Mouse (Mus musculus): ENCODE data around the gene Rhcg. TPM values are rescaled to one million over a fixed set of nuclear protein-coding genes. Genes with fewer than 3 reads are reported as not detected.

Gene Rhcg
- polyA plus RNA-seq, 1 experiment from 2014 or later: 0.65 TPM

DNA sequence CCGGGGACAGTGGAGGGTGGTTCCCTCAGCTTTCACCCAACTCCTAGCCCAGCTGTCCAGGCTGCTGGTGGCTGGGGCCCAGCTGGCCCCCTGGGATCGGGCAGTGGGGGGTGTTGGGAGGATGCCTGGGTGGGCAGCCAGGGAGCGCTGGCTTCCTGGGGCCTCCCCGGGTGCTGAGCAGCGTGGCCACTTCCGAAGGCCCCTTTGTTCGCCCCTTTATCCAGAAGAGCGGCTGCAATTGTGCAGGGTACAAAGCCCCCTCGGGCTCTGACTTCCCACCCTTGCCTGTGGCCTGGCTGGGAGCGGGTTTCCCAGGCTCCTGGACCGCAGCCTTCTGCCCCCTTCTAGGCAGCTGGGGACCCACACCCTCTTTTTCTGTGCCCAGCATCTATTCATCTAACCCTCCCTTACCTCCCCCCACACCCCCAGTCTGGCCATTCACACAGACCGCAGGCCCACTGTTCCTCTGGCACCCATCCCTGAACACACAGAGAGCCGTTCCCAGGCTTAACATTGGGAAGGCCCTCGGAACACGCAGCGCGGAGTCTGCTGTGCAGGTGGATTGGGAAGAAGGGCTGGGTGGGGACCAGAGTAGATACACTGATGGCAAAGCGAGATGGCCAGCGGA is 45.2 kb downstream of the Rhcg start:
- DNase-seq (ENCODE audit: low spot score) (no peak), ATAC-seq (ENCODE audit: low read depth) (no peak)
- Histone ChIP-seq H3K4me2 (ENCODE audit: low read depth, low read length) (no peak overlapping the region), H3K4me1 (ENCODE audit: control insufficient read depth, insufficient read depth, low read length) (no peaks in the 10 kb centered on the region), H3K9me3 (ENCODE audit: control insufficient read depth, low read length) (no peaks in the 10 kb centered on the region), H3K36me3 (ENCODE audit: control insufficient read depth, insufficient read depth, low read length) (no peaks in the 10 kb centered on the region), H3K4me3 (ENCODE audit: low read depth, low read length) (no peak overlapping the region), H3K9ac (ENCODE audit: low read depth, low read length) (no peak overlapping the region), H3K27me3 (replicated peaks; ENCODE audit: control insufficient read depth, insufficient read depth, low read length) (peaks cover 12% of the 10 kb centered on the region), H3K27ac (replicated peaks; ENCODE audit: low read depth, low read length) (no peak overlapping the region)
- 59% methylated on average over 14 of the region's 19 CpGs for WGBS

DNA sequence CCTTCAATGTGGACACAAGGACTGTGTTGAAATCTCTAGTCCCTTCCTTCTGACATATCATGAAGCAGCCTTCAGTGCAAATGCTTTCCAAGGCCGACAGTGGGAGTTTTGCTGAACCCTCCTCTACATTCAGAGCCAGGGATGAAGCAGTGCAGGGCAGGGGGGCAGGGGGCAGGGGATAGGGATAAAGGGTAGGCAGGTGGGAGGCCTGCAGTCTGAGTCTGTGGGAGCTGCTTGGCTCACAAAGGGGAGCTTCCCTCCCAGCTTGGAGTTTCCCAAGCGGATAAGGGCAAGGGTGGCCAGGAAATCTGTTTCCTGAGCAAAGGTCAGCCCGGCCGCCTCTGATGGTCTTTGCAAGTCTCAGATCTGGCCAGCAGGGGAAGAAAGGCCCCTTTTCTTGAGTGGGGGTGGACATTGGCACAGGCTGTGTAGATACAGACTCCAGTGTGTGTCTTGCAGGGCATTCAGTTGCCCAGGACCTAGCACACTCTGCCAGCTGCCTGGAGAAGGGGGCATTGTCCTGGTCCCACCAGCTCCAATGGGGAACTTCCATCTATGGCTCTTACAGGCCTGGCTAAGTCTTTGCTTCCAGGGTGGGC is 48.4 kb downstream of the Rhcg start:
- WGBS: 39% methylated on average over 3 of the region's 4 CpGs
- no peak for ATAC-seq (ENCODE audit: low read depth)
- H3K27me3 ChIP-seq (replicated peaks; ENCODE audit: control insufficient read depth, insufficient read depth, low read length): peaks cover 5% of the 10 kb centered on the region

DNA sequence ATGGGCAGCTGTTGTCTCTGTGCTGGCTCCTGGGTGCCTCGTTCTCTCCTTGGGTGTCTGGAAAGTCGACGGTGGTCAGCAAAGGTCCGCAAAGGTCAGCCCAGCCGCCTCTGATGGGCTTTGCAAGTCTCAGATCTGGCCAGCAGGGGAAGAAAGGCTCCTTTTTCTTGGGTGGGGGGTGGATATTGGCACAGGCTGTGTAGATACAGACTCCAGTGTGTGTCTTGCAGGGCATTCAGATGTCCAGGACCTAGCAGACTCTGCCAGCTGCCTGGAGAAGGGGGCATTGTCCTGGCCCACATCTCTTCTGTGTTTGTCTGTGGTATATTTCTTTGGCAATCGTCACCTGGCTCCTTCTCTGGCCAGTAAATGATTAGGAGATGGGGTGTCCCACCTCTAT is 49.2 kb downstream of the Rhcg start:
- peaks cover 5% of the 10 kb centered on the region for H3K27me3 ChIP-seq (replicated peaks; ENCODE audit: control insufficient read depth, insufficient read depth, low read length)
- ATAC-seq (ENCODE audit: low read depth) (no peak), DNase-seq (ENCODE audit: low spot score) (no peak)
- no peak overlapping the region for H3K9ac ChIP-seq (ENCODE audit: low read depth, low read length)
- H3K9me3 ChIP-seq (ENCODE audit: control insufficient read depth, low read length): no peaks in the 10 kb centered on the region
- H3K4me1 ChIP-seq (ENCODE audit: control insufficient read depth, insufficient read depth, low read length): no peaks in the 10 kb centered on the region
- 59% methylated on average over 6 of the region's 6 CpGs for WGBS
- H3K4me3 ChIP-seq (ENCODE audit: low read depth, low read length): no peak overlapping the region
- H3K36me3 ChIP-seq (ENCODE audit: control insufficient read depth, insufficient read depth, low read length): no peaks in the 10 kb centered on the region
- no peak overlapping the region for H3K4me2 ChIP-seq (ENCODE audit: low read depth, low read length)
- H3K27ac ChIP-seq (replicated peaks; ENCODE audit: low read depth, low read length): no peak overlapping the region

More for the DNA sequence above, 48.4 kb downstream of the Rhcg start:
- no peak for DNase-seq (ENCODE audit: low spot score)
- no peak overlapping the region for H3K9ac ChIP-seq (ENCODE audit: low read depth, low read length)
- H3K4me2 ChIP-seq (ENCODE audit: low read depth, low read length): no peak overlapping the region
- no peak overlapping the region for H3K4me3 ChIP-seq (ENCODE audit: low read depth, low read length)
- H3K4me1 ChIP-seq (ENCODE audit: control insufficient read depth, insufficient read depth, low read length): no peaks in the 10 kb centered on the region
- no peaks in the 10 kb centered on the region for H3K36me3 ChIP-seq (ENCODE audit: control insufficient read depth, insufficient read depth, low read length)
- no peaks in the 10 kb centered on the region for H3K9me3 ChIP-seq (ENCODE audit: control insufficient read depth, low read length)
- no peak overlapping the region for H3K27ac ChIP-seq (replicated peaks; ENCODE audit: low read depth, low read length)

DNA sequence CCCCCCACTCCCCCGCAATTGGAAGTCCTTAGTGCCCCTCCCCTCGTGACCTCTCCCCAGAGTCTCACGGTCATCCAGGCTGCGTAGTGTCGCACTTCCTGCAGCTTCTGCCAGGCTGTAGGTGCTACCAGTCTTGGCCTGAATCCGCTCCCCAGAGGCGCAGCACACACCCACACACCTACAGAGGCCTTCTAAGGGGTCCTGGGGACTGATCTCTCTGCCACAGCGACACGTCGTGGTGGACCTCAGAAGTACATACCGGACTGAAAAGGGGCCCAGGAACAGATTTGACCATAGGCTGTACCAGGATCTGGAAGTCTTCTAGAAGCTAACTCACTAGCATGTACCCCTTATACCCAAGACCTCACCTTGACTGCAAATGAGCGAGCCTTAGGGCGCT is 53.8 kb downstream of the Rhcg start:
- Histone ChIP-seq H3K36me3 (ENCODE audit: control insufficient read depth, insufficient read depth, low read length) (no peaks in the 10 kb centered on the region), H3K9me3 (ENCODE audit: control insufficient read depth, low read length) (no peaks in the 10 kb centered on the region), H3K4me2 (ENCODE audit: low read depth, low read length) (no peak overlapping the region), H3K27me3 (replicated peaks; ENCODE audit: control insufficient read depth, insufficient read depth, low read length) (peaks cover 16% of the 10 kb centered on the region), H3K9ac (ENCODE audit: low read depth, low read length) (no peak overlapping the region), H3K27ac (replicated peaks; ENCODE audit: low read depth, low read length) (no peak overlapping the region), H3K4me3 (ENCODE audit: low read depth, low read length) (no peak overlapping the region), H3K4me1 (ENCODE audit: control insufficient read depth, insufficient read depth, low read length) (no peaks in the 10 kb centered on the region)
- ATAC-seq (ENCODE audit: low read depth): no peak
- WGBS: 27% methylated on average over 13 of the region's 13 CpGs
- no peak for DNase-seq (ENCODE audit: low spot score)

DNA sequence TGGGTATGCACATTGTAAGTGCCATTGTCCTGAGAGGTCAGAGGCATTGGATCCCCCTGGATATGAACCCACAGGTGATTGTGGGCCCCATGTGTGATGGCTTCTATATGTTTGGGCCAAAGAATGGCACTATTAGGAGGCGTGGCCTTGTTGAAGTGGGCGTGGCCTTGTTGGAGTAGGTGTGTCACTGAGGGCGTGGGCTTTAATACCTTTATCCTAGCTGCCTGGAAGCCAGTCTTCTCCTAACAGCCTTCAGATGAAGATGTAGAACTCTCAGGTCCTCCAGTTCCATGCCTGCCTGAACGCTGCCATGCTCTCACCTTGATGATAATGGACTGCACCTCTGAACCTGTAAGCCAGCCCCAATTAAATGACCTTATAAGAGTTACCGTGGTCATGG is 55.1 kb downstream of the Rhcg start:
- Histone ChIP-seq H3K27me3 (replicated peaks; ENCODE audit: control insufficient read depth, insufficient read depth, low read length) (peaks cover 28% of the 10 kb centered on the region), H3K9ac (ENCODE audit: low read depth, low read length) (no peak overlapping the region), H3K27ac (replicated peaks; ENCODE audit: low read depth, low read length) (no peak overlapping the region), H3K4me2 (ENCODE audit: low read depth, low read length) (no peak overlapping the region), H3K9me3 (ENCODE audit: control insufficient read depth, low read length) (no peaks in the 10 kb centered on the region), H3K36me3 (ENCODE audit: control insufficient read depth, insufficient read depth, low read length) (no peaks in the 10 kb centered on the region), H3K4me3 (ENCODE audit: low read depth, low read length) (no peak overlapping the region), H3K4me1 (ENCODE audit: control insufficient read depth, insufficient read depth, low read length) (no peaks in the 10 kb centered on the region)
- DNase-seq (ENCODE audit: low spot score): no peak
- 47% methylated on average over 5 of the region's 5 CpGs for WGBS
- no peak for ATAC-seq (ENCODE audit: low read depth)

DNA sequence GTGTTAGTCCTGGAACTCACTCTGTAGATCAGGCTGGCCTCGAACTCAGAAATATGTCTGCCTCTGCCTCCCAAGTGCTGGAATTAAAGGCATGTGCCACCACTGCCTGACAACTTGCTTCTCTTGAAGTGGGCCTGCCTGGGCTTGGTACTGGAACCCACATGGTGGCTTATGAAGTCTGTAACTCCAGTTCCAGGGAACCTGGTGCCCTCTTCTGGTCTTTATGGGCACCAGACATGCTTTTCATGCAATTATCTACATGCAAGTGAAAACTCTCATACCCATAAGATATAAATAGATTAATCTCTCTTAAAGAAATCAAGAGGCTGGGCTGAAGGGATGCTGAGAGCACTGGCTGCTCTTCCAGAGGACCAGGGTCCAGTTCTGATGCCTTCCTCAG is 58.8 kb downstream of the Rhcg start:
- Histone ChIP-seq H3K9ac (ENCODE audit: low read depth, low read length) (no peak overlapping the region), H3K27ac (replicated peaks; ENCODE audit: low read depth, low read length) (no peak overlapping the region), H3K4me2 (ENCODE audit: low read depth, low read length) (no peak overlapping the region), H3K27me3 (replicated peaks; ENCODE audit: control insufficient read depth, insufficient read depth, low read length) (peaks cover 59% of the 10 kb centered on the region), H3K4me3 (ENCODE audit: low read depth, low read length) (no peak overlapping the region), H3K36me3 (ENCODE audit: control insufficient read depth, insufficient read depth, low read length) (no peaks in the 10 kb centered on the region), H3K9me3 (ENCODE audit: control insufficient read depth, low read length) (no peaks in the 10 kb centered on the region), H3K4me1 (ENCODE audit: control insufficient read depth, insufficient read depth, low read length) (no peaks in the 10 kb centered on the region)
- WGBS: 89% methylated on average over 1 of the region's 1 CpGs
- DNase-seq (ENCODE audit: low spot score) (no peak), ATAC-seq (ENCODE audit: low read depth) (no peak)

DNA sequence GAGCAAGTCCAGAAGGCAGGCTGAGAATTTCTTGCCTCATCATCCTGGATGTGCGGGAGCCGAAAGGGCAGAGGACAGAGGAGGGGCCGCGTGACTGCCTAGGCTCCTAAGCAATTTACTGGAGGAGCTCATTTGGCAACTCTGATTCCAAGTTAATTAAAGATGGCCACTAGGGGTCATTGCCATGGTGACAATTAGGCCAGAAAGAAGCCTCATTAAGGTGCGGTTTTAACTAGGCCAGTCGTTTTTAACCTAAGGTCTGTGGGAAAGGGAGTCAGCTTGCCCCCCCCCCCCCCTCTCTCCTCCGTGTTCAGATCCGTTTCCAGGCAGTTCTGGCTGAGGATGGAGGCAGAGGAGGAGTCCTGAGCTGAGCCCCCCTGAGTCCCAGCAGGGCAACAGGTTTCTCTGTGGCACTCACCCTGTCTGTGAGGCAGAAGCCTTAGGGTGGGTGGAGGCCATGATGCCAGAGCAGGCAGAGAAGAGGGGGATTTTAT is 59.7 kb downstream of the Rhcg start:
- Histone ChIP-seq H3K4me3 (ENCODE audit: low read depth, low read length) (no peak overlapping the region), H3K27me3 (replicated peaks; ENCODE audit: control insufficient read depth, insufficient read depth, low read length) (peaks cover 68% of the 10 kb centered on the region), H3K4me2 (ENCODE audit: low read depth, low read length) (no peak overlapping the region), H3K4me1 (ENCODE audit: control insufficient read depth, insufficient read depth, low read length) (no peaks in the 10 kb centered on the region), H3K9ac (ENCODE audit: low read depth, low read length) (no peak overlapping the region), H3K36me3 (ENCODE audit: control insufficient read depth, insufficient read depth, low read length) (no peaks in the 10 kb centered on the region), H3K9me3 (ENCODE audit: control insufficient read depth, low read length) (no peaks in the 10 kb centered on the region), H3K27ac (replicated peaks; ENCODE audit: low read depth, low read length) (no peak overlapping the region)
- DNase-seq (ENCODE audit: low spot score): no peak
- 0 out of 2 replicates have a peak, but pooled peaks have one; percentile 33 for ATAC-seq (ENCODE audit: low read depth)
- 10% methylated on average over 7 of the region's 8 CpGs for WGBS

DNA sequence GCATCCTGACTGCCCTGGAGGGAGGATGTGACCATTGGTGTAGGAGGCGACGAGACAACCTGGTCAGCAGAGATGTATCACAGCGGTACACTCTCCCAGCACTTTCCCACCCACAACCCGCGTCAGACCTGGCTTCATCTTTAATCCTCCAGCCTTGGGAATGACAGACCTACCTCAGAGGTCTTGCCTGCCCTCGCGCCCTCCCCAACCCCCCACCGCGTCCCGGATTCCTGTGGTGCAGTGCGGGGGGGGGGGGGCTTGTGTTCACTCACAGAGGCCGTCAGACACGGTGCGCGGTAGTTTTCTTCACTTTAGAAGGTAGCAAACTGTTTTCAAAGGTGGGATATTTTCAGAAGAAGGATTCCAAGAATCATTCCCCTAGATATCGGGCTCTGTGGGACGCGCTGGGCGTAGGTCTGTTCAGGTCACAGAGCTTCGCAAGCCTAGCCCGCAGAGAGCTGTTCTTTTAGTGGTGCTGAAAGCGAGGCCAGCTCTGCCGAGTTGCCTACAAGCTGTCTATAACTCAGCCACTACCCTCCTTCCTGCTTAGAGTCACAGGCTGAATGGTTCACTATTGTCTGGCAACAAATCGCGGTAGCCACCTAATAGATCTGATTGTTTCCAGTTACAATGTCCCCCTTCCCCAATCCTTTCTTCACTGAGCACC is 62.0 kb downstream of the Rhcg start:
- Histone ChIP-seq H3K27ac (replicated peaks; ENCODE audit: low read depth, low read length) (no peak overlapping the region), H3K4me1 (ENCODE audit: control insufficient read depth, insufficient read depth, low read length) (no peaks in the 10 kb centered on the region), H3K36me3 (ENCODE audit: control insufficient read depth, insufficient read depth, low read length) (no peaks in the 10 kb centered on the region), H3K9ac (ENCODE audit: low read depth, low read length) (no peak overlapping the region), H3K27me3 (replicated peaks; ENCODE audit: control insufficient read depth, insufficient read depth, low read length) (peaks cover 77% of the 10 kb centered on the region), H3K4me2 (ENCODE audit: low read depth, low read length) (no peak overlapping the region), H3K4me3 (ENCODE audit: low read depth, low read length) (no peak overlapping the region), H3K9me3 (ENCODE audit: control insufficient read depth, low read length) (no peaks in the 10 kb centered on the region)
- WGBS: 1% methylated on average over 25 of the region's 25 CpGs
- DNase-seq (ENCODE audit: low spot score) (peak; percentile 81), ATAC-seq (ENCODE audit: low read depth) (no peak)
